Mouse (Mus musculus): ENCODE measurements around the gene Dnph1.
"Not testable (repeated sequence)": the region's sequence is repeated elsewhere in the genome, so short reads cannot be mapped to it uniquely, and the experiment has no call there.

Gene Dnph1

GRCm38 (mm10) chr17:46496623-46497434 is at the start of gene Dnph1:
TSS of gene Dnph1 (plus strand) at chr17:46496711.
- DNase-seq = peak; percentile 83

DNA sequence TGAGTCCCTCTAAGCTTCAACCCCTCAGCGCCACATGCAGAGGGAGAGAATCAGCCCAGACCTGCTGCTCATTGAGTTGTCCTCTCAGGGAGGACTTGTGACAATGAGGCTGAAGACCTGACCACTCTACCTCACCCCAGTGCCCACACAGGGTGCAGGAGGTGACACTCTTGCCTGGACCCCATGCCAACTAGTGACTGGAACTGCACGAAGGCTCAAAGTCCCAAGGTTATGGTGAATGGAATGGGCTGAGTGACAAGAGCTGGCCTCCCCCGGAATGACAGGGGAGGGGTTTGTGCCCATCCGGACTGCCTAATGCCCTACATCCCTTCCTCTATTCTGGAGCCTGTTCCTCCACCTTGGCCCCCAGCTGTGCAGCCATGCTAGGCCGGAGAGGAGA is 43.8 kb upstream of the Dnph1 start:
- DNase-seq = no peak

- DNase-seq = no peak
Observed at GRCm38 (mm10) chr17:46453302-46453948, 43.1 kb upstream of the Dnph1 start.

DNA sequence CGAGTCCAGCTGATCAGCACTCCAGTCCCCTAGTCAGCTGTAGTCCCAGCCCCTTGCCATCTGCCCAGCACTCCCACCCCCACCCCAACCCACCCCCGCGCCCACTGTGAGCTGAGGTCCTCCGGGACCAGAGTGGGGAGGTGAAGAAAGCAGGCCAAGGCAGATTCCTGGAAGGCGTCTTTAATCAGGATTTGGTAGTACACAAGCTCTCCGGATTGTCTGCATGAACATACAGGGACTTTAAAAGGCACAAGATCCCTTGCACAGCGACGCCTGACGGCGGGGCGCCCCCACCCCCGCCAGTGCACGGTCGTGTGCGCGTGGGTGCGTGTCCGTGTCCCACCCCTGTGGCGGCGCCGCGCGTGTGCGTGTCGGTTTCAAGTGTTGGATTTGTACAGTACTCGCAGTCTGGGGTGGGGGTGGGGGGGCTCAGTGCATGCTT is 42.5 kb upstream of the Dnph1 start:
- DNase-seq = no peak

GRCm38 (mm10) chr17:46454539-46454938 is 42.0 kb upstream of the Dnph1 start:
- no peak for DNase-seq

GRCm38 (mm10) chr17:46455110-46455691 is 41.3 kb upstream of the Dnph1 start:
- DNase-seq = peak; percentile 70

- peak; percentile 49 for DNase-seq
Observed at GRCm38 (mm10) chr17:46457791-46458190, 38.7 kb upstream of the Dnph1 start.

DNA sequence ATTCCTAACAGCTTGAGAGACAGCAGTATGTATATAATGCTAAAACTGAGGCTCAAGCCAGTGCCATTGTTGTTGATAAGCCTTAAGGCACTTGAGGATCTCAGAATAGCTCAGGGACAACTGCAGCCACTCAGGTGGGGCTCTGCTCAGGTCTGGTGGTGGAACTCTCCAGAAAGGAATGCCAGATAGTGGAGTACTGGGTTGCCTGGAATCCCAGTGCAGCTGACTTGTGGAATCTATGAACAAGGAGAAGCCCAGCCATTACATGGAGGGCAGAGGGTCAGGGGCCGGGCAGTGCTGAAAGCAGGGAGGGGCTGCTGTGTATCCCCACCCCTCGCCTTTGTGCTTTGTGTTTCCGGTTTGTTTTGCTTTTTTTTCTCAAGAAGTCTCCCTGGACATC is 38.1 kb upstream of the Dnph1 start:
- no peak for DNase-seq

- DNase-seq = no peak
Observed at GRCm38 (mm10) chr17:46460673-46461072, 35.8 kb upstream of the Dnph1 start.

GRCm38 (mm10) chr17:46461347-46461746 is 35.2 kb upstream of the Dnph1 start:
- peak; percentile 43 for DNase-seq

DNA sequence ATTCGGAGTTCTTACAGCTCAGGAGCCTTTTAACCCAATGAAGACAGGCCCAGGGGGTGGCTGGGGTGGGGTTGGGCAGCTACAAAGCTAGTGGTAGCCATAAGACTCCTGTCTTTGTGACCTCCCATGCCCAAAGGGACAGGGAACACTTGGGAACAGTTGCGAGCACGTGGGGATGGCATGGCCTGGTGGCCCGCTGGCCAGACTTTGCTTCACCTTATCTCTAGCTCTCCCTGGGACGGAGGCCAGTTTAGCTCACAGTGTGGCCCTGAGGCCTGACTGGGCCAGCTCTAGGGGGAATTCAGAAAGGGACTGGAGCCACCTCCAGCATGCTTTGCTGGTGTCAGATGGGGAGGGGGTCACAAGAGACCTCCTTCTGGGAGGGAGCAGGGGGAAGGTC is 34.3 kb upstream of the Dnph1 start:
- no peak for DNase-seq

GRCm38 (mm10) chr17:46467830-46468229 is 28.7 kb upstream of the Dnph1 start:
- no peak for DNase-seq

GRCm38 (mm10) chr17:46476601-46477000 is 19.9 kb upstream of the Dnph1 start:
- DNase-seq = no peak

GRCm38 (mm10) chr17:46477286-46477685 is 19.2 kb upstream of the Dnph1 start:
- no peak for DNase-seq

- DNase-seq = peak; percentile 30
Observed at GRCm38 (mm10) chr17:46483561-46484001, 12.9 kb upstream of the Dnph1 start.

DNA sequence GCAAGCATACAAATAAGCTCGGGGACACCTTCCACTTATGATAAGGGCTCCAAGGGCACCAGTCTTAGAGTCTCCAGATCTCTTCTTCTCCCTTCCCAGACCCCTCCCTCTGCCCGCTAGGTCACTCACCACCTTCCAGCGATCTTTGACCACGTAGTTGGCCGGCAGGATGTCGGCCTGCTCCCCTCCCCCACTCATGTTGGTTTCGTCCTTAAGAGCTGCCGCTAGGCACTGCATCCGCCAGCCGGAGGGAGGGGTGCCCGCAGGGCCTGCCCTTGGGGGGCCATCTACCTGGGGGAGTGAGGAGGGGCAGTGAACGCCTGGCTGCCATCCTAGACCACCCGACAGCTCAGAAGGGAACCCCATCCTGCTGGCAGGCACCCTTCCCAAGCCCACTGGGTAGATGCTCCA is 12.5 kb upstream of the Dnph1 start:
- peak; percentile 27 for DNase-seq

DNA sequence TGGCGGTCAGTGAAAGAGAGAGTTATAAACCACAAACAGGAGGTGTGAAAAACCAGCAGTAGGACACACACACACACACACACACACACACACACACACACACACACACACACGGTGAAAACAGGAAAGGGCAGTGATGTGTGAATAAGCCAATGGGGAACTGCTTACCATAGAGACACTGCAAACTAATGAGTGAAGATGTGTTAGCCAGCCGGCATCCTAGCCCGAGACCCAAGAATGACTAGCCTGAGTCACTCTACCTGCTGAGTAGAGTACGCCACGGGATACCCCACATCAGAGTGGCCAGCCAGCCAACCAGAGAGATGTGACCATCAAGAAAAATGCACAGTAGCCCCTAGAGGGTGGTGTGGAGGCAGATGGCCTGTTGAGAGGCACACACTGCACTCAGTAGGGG is 12.0 kb upstream of the Dnph1 start:
- DNase-seq = no peak

DNA sequence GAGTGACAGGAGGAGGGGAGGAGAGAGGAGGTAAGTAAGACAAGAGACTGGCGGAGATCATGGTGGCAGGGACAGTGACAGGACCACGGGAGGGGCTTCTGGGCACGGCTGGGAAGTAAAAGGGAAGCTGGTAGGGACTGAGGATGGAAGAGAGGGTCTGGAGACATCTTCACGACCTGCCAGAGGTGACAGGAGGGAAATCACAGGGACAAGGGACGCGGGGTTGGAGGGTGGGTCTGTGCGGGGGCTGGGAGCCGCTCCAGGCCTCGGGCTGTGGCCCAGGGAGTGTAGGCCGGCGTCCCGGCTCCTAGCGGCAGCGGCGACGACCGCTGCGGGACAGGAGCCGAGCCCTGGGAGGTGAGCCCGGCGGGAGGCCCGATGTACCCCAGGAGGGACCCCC is 9.5 kb upstream of the Dnph1 start:
- DNase-seq = no peak

DNA sequence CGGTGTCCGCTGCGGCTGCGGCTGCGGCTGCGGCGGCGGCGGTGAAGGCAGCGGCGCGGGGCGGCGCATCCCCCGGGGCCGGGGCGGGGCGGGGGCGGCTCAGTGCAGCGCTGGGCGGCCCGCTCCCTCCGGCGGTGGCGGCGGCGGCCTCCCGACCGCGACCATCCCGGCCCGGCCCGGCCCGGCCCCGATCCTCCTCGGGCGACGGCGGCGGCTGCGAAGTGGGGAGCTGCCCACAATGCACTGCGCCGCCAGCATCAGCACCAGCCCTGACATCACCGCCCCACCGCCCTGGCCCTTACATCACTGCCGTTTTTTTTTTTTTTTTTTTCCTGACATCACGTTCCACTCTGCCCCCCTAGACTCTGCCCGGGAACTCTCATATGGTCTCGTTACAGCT is 9.1 kb upstream of the Dnph1 start, which contains the start of gene Ttbk1:
Gene Ttbk1 (minus strand): TSS at position 245 of the 400 bp plus-strand sequence.
- no peak for DNase-seq

- DNase-seq = peak; percentile 63
Observed at GRCm38 (mm10) chr17:46495486-46495885, 1.0 kb upstream of the Dnph1 start.

DNA sequence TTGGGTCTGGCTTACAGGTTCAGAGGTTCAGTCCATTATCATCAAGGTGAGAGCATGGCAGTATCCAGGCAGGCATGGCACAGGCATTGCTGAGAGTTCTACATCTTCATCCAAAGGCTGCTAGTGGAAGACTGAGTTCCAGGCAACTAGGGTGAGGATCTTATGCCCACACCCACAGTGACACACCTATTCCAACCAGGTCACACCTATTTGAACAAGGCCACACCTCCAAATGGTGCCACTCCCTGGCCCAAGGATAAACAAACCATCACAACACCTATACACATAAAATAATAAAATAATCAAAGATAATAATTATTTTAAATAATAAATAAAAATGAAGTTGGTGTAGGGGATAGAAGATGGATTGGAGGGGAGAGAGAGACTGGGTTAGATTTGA is 430 bp upstream of the Dnph1 start:
- DNase-seq = not testable (repeated sequence)

DNA sequence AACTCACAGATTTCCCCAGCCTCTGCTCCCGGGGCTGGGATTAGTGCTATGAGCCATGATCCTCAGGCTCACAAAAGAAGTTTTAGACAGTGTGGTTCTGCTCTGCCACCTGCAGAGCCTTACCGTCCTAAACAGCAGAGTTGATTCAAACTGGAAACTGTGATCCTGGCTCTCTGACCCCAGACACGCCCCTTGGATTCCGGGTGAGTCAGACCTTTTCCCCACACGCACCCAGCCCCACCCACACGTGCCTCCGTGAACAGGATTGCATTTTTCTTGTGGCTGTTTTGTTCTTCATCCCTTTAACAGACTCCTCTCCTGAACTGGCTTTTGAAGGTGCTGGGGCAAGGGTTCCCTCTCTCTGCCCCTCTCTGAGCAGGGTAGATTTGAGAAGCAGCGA is 1.4 kb downstream of the Dnph1 start:
- no peak for DNase-seq

DNA sequence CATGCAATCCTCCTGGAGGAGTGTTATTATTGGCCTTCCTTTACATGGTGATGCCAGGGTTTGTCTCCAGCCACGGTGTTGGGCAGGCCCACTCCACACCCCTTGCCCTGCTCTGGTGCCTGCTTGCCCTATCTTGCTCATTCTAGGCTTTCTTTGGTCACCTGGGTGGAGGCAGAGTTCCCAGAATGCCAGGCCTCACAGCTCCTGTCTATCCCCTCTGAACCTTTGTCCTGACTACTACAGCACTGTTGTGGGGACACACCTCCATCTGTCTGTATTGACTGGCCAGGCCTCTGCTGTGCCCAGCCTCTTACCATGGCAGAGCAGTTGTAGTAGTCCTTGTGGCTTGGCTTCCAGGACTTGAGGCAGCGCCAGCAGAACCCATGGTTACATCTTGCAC is 6.3 kb downstream of the Dnph1 start:
- no peak for DNase-seq

All from lung, postnatal 10 days (tissue).